ENCODE assay signal across 9 mouse cellular contexts in the genomic region with DNA sequence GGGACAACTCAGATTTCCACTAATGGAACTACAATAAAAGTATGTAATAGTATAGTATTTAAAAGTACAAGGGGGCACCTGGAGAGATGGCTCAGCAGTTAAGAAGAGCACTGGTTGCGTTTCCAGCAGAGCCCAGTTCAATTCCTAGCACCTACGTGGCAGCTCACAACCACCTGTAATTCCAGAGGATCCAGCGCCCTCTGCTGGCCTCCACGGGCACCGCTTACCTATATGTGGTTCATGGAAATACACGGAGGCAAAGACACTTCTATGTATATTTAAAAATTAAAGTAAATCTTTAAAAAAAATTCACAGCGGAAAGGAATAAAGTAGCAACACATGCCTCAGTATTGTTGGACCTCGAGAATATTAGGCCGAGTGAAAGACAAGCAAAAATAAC. TPM values are rescaled to one million over a fixed set of nuclear protein-coding genes. Genes with fewer than 3 reads are reported as not detected.
DNase-seq lines count a peak whose midpoint lies in the region; ATAC-seq and TF ChIP-seq lines count a peak whose summit lies in the region.
"Had no signal": no experiment of that assay in that cellular context is flagged by ENCODE, and none has a peak within 500 bp of the region (broad histone marks: within the 10 kb centered on the region; RNA-seq: fewer than 3 reads in every experiment).

No protein-coding gene starts in this region.

- H3K4me1 ChIP-seq in forebrain, postnatal 0 days (ENCODE audit: insufficient read depth): peaks cover 5% of the 10 kb centered on the region; the same call in 1 of the 2 replicates
- H3K4me1 ChIP-seq in forebrain, embryonic 15.5 days: peaks cover 6% of the 10 kb centered on the region; the same call in 1 of the 2 replicates
- no peaks in the 10 kb centered on the region for H3K4me1 ChIP-seq in spleen, adult 2 months (ENCODE audit: control insufficient read depth, insufficient read depth, insufficient read length)

- no peaks in the 10 kb centered on the region for H3K9me3 ChIP-seq in forebrain, postnatal 0 days (ENCODE audit: low read length)
- no peaks in the 10 kb centered on the region for H3K9me3 ChIP-seq in forebrain, embryonic 15.5 days

- no peak for TF ChIP-seq POLR2A in spleen, adult 2 months (IDR thresholded peaks at IDR 0.05; ENCODE audit: low read depth, low read length)

- DNase-seq in forebrain, postnatal 0 days: no peak
- no peak for DNase-seq in spleen, adult 2 months (ENCODE audit: low read depth in 1 of 2, low spot score in 2 of 2)
- DNase-seq in spleen, postnatal 36 days (ENCODE audit: low spot score in 2 of 2): no peak
- peak; percentile 43 for DNase-seq in thymus, postnatal 0 days (ENCODE audit: low spot score)
- no peak for DNase-seq in left cerebral cortex, postnatal 25 days (ENCODE audit: low spot score in 2 of 2)
- DNase-seq in gastrocnemius, postnatal 36 days: no peak

- H3K27me3 ChIP-seq in forebrain, postnatal 0 days (ENCODE audit: insufficient read depth, low read length): no peaks in the 10 kb centered on the region
- H3K27me3 ChIP-seq in forebrain, embryonic 15.5 days: no peaks in the 10 kb centered on the region
- no peaks in the 10 kb centered on the region for H3K27me3 ChIP-seq in spleen, adult 2 months (ENCODE audit: control insufficient read depth, insufficient read depth, low read length)

- no peaks in the 10 kb centered on the region for H3K36me3 ChIP-seq in forebrain, postnatal 0 days (ENCODE audit: insufficient read depth)
- no peaks in the 10 kb centered on the region for H3K36me3 ChIP-seq in forebrain, embryonic 15.5 days
- H3K36me3 ChIP-seq in spleen, adult 2 months (ENCODE audit: control insufficient read depth, insufficient read depth, low read length): no peaks in the 10 kb centered on the region

- H3K4me2 ChIP-seq in forebrain, postnatal 0 days (ENCODE audit: low read depth): no peak overlapping the region
- no peak overlapping the region for H3K4me2 ChIP-seq in forebrain, embryonic 15.5 days (replicated peaks)

- peak; percentile 50 for TF ChIP-seq CTCF in forebrain, postnatal 0 days (IDR thresholded peaks at IDR 0.05; ENCODE audit: low read depth)
- peak; percentile 28; the same call in 1 of the 2 replicates for TF ChIP-seq CTCF in spleen, adult 2 months (IDR thresholded peaks at IDR 0.05; ENCODE audit: extremely low read depth, insufficient read depth, insufficient read length, insufficient replicate concordance)

- no peak overlapping the region for H3K4me3 ChIP-seq in forebrain, postnatal 0 days (ENCODE audit: low read depth, low read length)
- no peak overlapping the region for H3K4me3 ChIP-seq in forebrain, embryonic 15.5 days
- no peak overlapping the region for H3K4me3 ChIP-seq in spleen, adult 2 months (ENCODE audit: extremely low read depth, insufficient read depth, insufficient read length)

- WGBS in forebrain, postnatal 0 days: 40% methylated on average over 9 of the region's 9 CpGs
- whole genome bisulfite sequencing in forebrain, embryonic 15.5 days: 32% methylated on average over 9 of the region's 9 CpGs
- WGBS in spleen, adult 2 months: 51% methylated on average over 9 of the region's 9 CpGs

- no peak overlapping the region for H3K27ac ChIP-seq in forebrain, postnatal 0 days (ENCODE audit: low read depth, low read length)
- H3K27ac ChIP-seq in forebrain, embryonic 15.5 days (replicated peaks): no peak overlapping the region
- no peak overlapping the region for H3K27ac ChIP-seq in spleen, adult 2 months (ENCODE audit: insufficient read depth, low read length)

- ATAC-seq in forebrain, postnatal 0 days: no peak
- no peak for ATAC-seq in forebrain, embryonic 15.5 days (replicated peaks)
- peak; percentile 67; the same call in 1 of the 2 replicates for ATAC-seq in erythroid progenitor cell, adult 5-6 weeks (replicated peaks; ENCODE audit: low FRiP score, poor library complexity, severe bottlenecking)

- no peak overlapping the region for H3K9ac ChIP-seq in forebrain, postnatal 0 days
- no peak overlapping the region for H3K9ac ChIP-seq in forebrain, embryonic 15.5 days (replicated peaks)

- intact Hi-C loops in left cerebral cortex, postnatal 25 days (cut with DNase I): no loop called here
- intact Hi-C loops in gastrocnemius, postnatal 36 days (cut with DNase I): no loop called here

RNA-seq across cellular contexts. Expression of gene Tat, which starts 12.7 kb away (rescaled TPM):
- total RNA-seq in forebrain, postnatal 0 days (2014; rRNA removed): not detected in 2 replicates
- polyA plus RNA-seq in forebrain, postnatal 0 days (2015; fragmentation: Nextera tagmentation; extraction: Ambion mirVana): not detected in 2 replicates
- polyA plus RNA-seq in forebrain, embryonic 15.5 days (2015; fragmentation: Nextera tagmentation; extraction: Ambion mirVana): not detected in 2 replicates
- polyA plus RNA-seq in spleen, adult 2 months (2012; rRNA removed): 0.14 TPM in 1 of 2 replicates, not detected in the other
- not detected in 2 replicates for total RNA-seq in erythroid progenitor cell, adult 5-6 weeks (2015; ENCODE audit: low replicate concordance)
- total RNA-seq in erythroid progenitor cell, adult 5-6 weeks (2017; ENCODE audit: low replicate concordance): not detected in 2 replicates
- 0.12 TPM in 2 replicates for polyA plus RNA-seq in thymus, postnatal 0 days (2015; fragmentation: Nextera tagmentation; extraction: Ambion mirVana)
- total RNA-seq in left cerebral cortex, postnatal 25 days (2021): not detected
- not detected for total RNA-seq in gastrocnemius, postnatal 36 days (2021)
- total RNA-seq: neutrophil, adult 5-6 weeks had no signal

RNA-seq across cellular contexts. Expression of gene Chst4, which starts 36.6 kb away (rescaled TPM):
- not detected in 2 replicates for total RNA-seq in forebrain, postnatal 0 days (2014; rRNA removed)
- polyA plus RNA-seq in forebrain, postnatal 0 days (2015; fragmentation: Nextera tagmentation; extraction: Ambion mirVana): not detected in 2 replicates
- not detected in 2 replicates for polyA plus RNA-seq in forebrain, embryonic 15.5 days (2015; fragmentation: Nextera tagmentation; extraction: Ambion mirVana)
- polyA plus RNA-seq in spleen, adult 2 months (2012; rRNA removed): 0.18 and 0.46 TPM in 2 replicates
- total RNA-seq in erythroid progenitor cell, adult 5-6 weeks (2015; ENCODE audit: low replicate concordance): not detected in 2 replicates
- total RNA-seq in erythroid progenitor cell, adult 5-6 weeks (2017; ENCODE audit: low replicate concordance): not detected in 2 replicates
- not detected in 2 replicates for polyA plus RNA-seq in thymus, postnatal 0 days (2015; fragmentation: Nextera tagmentation; extraction: Ambion mirVana)
- under 1 TPM in 1 of 2 experiments, not detected in 1; 0.30 TPM for total RNA-seq in left cerebral cortex, postnatal 25 days (2021)
- not detected for total RNA-seq in gastrocnemius, postnatal 36 days (2021)
- total RNA-seq: neutrophil, adult 5-6 weeks had no signal

RNA-seq across cellular contexts. Expression of gene Marveld3, which starts 41.0 kb away (rescaled TPM):
- 0.69 and 0.76 TPM in 2 replicates for total RNA-seq in forebrain, postnatal 0 days (2014; rRNA removed)
- polyA plus RNA-seq in forebrain, postnatal 0 days (2015; fragmentation: Nextera tagmentation; extraction: Ambion mirVana): 0.64 and 1.4 TPM in 2 replicates
- polyA plus RNA-seq in forebrain, embryonic 15.5 days (2015; fragmentation: Nextera tagmentation; extraction: Ambion mirVana): 2.0 and 2.2 TPM in 2 replicates
- polyA plus RNA-seq in spleen, adult 2 months (2012; rRNA removed): 0.11 and 0.21 TPM in 2 replicates
- not detected in 2 replicates for total RNA-seq in erythroid progenitor cell, adult 5-6 weeks (2015; ENCODE audit: low replicate concordance)
- not detected in 2 replicates for total RNA-seq in erythroid progenitor cell, adult 5-6 weeks (2017; ENCODE audit: low replicate concordance)
- 0.44 and 0.73 TPM in 2 replicates for polyA plus RNA-seq in thymus, postnatal 0 days (2015; fragmentation: Nextera tagmentation; extraction: Ambion mirVana)
- not detected for total RNA-seq in left cerebral cortex, postnatal 25 days (2021)
- not detected for total RNA-seq in gastrocnemius, postnatal 36 days (2021)
- total RNA-seq: neutrophil, adult 5-6 weeks had no signal
